Mouse (Mus musculus): ENCODE data around the gene Rerg. TPM values are rescaled to one million over a fixed set of nuclear protein-coding genes. Genes with fewer than 3 reads are reported as not detected.
"Not testable (repeated sequence)": the region's sequence is repeated elsewhere in the genome, so short reads cannot be mapped to it uniquely, and the experiment has no call there.

Gene Rerg
- total RNA-seq, 2 experiments from 2014 or later: 37.5 to 41.0 TPM

DNA sequence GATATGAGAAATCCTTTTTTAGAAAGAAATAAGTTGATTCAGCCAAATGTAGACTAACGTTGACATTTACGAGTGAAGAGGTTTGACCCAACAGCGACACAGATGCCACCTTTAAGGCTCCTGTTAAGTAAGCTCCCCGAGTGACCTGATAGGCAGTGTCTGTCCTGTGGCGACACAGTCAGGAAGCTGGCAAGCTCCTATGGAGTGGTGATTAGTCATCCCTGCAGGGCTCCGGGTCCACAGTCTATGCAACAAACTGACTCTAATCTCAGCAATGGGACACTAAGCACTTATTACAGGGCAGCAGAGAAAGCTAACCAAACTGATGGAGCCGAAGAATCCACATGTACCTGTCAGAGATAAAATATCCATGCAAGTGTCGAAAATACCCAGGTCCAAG is 98.0 kb downstream of the Rerg start:
- DNase-seq: no peak

- no peak for DNase-seq
These were observed 98.8 kb downstream of the Rerg start for GRCm38 (mm10) chr6:137071466-137071865.

GRCm38 (mm10) chr6:137065506-137065905 is 104.8 kb downstream of the Rerg start:
- no peak for DNase-seq

DNA sequence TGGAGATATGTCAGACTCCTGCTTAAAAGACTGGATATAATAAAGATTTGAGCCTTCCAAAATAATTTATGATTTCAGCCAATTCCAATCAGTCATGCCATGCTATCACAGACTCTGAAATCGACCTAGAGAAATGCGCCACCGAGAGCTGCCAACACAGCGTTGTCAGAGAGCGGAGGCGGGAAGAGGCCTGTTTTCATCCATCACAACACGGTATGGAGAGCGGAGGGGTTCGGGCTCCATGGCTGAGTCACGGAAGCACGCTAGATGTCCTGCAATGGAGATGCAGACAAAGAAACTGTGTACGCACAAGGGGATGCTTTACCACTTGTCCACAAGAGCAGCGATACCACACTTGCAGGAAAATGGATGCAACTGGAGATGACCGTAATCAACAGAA is 105.5 kb downstream of the Rerg start:
- DNase-seq: peak; percentile 64 to 68

DNA sequence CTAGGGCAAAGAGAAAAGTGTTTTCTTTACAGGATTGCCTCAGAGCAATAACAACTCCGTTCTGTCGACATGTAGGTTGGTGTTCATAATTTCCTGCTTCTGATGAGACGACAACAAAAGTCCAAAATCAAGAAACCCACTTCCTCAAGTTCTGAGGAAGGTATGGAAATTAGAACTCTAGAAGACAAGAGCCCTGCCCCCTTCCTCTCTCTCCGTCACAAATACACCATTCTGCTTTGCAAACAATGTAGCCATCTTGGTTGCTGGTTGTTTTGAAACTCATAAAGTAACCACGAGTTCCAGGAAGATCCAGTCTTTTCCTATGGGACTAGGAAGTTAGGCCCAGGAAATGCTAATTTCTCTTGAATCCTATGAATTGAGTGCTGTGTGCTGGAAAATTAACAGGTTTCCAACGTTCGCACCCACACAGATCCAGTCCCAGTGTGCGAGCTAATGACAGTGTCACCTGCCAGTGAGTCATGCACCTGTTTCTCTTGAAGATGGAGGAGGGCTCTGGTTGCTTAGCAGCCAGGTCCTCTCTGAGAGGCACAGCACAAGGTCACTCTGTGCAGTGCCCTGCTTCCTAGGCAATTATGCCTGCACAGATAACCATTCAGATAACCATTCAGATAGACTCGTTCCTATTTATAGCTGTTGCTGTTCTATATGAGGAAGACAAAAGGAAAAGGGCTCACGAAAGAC is 106.9 kb downstream of the Rerg start:
- DNase-seq: no peak

GRCm38 (mm10) chr6:137061880-137062531 is 108.3 kb downstream of the Rerg start:
- no peak for DNase-seq

DNA sequence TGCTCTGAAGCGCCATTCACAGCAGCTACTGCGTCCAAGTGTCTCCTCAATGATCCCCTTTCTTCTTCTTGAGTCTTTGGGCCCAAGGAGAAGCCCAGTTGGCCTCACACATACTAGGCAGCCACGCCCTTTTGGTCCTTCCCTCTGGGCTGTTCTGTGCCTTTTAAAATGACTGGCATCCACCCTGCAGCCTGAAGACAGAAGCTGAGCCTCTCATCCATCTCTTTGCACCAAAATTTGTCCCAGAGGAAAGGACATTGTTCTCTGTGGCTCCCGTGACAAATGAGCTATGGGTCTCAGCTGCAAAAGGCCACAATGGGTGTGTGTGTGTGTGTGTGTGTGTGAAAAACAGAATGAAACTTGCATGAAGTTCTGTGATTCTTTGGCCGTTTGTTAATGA is 109.7 kb downstream of the Rerg start:
- no peak for DNase-seq

GRCm38 (mm10) chr6:137058257-137058656 is 112.0 kb downstream of the Rerg start:
- no peak for DNase-seq

DNA sequence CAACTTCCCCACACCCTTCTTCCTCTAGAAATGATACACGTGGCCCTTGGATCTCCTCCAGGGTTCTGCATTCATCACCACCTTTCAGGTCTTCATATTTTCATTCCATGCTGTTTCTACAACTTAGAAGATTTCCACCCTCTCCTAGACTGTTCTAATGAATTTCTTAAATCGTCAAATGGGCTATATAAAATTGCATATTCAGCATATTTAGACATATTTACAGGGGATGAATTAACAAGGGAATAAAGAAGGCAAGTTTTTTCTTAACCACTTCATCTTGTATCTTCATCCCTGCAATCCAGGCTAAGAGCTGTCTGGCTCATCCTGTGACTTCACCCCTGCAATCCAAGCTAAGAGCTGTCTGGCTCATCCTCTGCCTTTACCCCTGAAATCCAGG is 116.2 kb downstream of the Rerg start:
- DNase-seq: no peak

DNA sequence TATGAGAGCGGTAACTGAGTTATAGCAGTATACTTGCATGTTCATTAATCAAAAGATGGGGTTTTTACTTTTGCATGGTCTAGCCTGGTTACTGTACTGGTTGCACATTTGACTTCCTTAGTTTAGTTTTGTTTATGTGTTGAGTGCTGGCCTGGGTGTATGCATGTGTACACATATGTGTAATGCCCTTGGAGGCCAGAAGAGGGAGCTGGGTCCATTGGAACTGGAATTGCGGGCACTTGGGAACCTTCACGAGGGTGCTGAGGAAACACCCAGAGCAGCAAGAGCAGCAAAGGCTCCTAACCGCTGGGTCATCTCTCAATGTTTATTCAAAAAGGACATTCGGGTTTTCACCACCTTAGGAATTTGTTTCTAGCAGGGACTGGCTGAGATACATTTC is 116.8 kb downstream of the Rerg start:
- DNase-seq: no peak

- no peak for DNase-seq
These were observed 117.3 kb downstream of the Rerg start for GRCm38 (mm10) chr6:137053006-137053405.

DNA sequence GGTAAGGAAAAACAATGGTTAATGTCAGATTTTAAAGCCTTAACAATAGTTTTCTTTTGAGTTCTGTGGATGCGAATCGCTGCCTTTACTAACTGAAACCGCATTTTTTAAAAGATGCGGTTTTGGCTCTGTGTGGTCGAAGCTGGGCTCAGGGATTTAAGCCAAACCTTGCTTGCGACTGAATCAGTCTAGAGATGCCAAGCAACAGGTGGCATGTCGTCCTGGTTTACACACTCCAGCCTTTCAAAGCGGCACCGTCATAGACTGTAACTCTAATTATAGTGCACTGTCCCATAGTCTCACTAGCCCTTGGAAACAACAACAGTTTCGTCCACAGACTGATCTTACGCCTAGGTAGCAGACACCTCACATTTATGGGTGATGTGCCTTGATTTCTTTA is 123.3 kb downstream of the Rerg start:
- no peak for DNase-seq

DNA sequence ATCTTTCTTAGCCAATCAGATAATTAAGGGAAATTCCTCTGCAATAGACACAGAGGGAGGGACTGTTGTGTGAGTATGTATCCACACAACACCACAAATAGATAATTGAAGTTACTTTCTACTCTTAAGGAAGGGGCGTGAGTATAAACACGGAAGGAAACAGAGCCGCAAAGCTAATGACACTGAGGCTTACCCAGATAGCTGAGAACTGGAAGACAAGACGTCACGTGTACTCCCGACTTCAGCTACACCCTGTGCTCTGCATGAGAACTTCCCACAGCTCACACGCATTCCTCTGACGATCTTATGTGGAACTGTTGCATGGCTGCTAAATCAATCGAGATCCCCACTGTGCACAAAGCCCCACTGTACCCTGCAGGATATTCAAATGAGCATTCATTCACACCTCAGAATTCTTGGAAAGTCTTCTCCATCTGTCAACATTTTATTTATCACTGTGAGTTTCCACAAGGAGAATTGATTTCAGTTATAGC is 125.2 kb downstream of the Rerg start:
- no peak for DNase-seq

GRCm38 (mm10) chr6:137035611-137036395 is 134.5 kb downstream of the Rerg start:
- not testable (repeated sequence) for DNase-seq

DNA sequence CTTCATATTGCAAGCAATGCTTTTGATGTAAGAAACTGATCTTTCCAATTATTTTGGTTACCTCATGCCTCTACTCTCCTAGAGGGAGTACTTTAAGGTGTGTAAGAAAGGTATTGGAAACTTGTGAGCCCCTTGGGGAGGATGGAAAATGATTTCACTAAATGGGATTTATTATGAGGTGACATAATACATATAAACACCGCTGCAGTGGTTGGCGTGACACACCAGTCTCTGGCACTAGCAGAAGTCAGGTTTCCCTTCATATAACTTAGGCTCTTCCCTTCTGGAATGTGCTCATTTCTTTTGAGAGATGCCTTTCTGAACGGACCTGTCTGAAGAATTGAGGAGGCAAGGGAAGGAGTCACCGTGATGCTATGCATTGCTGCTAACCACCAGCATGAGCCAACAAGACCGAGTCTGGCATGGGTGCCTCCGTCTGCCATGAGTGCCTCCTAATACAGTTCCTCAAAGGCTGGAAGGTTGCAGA is 139.6 kb downstream of the Rerg start:
- no peak for DNase-seq

GRCm38 (mm10) chr6:137029931-137030610 is 140.2 kb downstream of the Rerg start:
- no peak for DNase-seq

- no peak for DNase-seq
These were observed 144.8 kb downstream of the Rerg start for GRCm38 (mm10) chr6:137025461-137025860.

DNA sequence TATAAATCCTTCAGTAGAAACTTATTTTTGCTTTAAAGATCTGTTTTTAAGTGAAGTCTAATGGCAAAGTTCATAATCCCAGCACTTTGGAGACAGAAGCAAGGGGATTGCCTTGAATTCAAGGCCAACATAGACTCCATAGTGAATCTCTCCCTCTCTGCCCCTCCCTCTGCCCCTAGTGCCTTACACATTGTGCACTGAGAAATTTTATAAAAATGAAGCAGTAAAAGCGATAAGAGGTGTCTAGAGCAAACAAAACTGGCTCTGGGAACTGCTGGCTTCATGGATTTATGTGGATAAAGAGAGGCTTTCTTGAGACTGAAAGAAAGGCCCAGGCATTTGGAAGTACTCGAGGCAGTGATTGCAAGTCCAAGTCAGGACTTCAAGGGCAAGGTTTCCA is 145.8 kb downstream of the Rerg start:
- no peak for DNase-seq

DNA sequence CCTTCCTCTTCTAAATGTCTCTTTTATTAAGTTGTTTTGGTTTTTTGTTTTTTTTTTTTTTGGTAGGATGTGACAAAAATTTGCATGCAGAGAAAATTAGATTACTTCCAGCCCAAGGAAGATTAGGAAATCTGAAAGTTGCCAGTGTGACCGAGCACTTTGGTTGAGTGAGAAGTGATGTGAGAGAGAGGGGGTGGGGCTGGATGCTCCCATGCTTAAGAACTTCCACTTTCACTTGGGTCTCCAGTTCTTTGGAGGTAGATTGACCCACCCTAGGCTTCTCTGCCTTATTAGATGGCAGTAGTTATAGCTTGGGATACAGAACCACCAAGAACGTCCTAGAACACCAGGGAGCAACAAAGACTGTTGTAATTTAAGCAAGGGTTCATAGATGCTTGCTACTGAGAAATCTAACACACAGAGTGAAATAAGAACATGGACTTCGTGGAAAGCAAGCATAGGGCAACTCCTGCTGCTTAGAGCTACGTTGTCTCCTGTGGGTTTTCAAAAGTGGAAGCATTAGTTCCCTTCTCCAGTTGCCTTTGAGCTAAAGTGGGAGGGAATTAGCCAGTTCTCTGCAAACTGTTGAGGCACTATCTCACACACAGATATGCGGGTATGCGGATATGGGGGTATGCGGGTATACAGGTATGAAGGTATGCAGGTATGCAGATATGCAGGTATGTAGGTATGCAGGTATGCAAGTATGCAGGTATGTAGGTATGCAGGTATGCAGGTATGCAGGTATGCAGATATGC is 152.9 kb downstream of the Rerg start:
- DNase-seq: no peak

DNA sequence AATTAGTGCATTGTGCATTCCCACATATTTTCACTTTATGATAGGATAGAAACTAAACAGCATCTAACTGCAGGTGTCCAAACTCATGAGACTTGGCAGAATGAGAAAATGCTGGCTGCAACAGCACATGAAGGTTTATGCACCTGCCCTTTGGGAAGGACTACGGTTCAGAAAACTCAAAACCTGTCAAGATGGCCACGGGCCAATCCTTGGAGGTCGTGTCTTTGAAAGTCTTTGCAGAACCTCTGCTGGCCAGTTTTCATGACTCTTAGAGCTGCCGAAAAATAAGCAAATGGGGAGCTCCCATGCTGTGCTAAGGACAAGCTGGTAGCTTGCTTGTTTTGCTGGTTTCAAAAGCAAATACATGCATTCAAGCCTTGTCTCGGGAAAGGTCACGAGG is 156.0 kb downstream of the Rerg start:
- no peak for DNase-seq

- no peak for DNase-seq
These were observed 159.1 kb downstream of the Rerg start for GRCm38 (mm10) chr6:137011187-137011586.
